Comparison of ENCODE assay signal across 15 mouse cellular contexts in genomic region chr3:50674860-50675566, GRCm38 (mm10).
"Had no signal": no experiment of that assay in that cellular context is flagged by ENCODE, and none has a peak within 500 bp of the region (broad histone marks: within the 10 kb centered on the region; RNA-seq: fewer than 3 reads in every experiment).

No protein-coding gene starts in this region.

- H3K9me3 ChIP-seq: limb, embryonic 15.5 days; liver, embryonic 13.5 days; lung, embryonic 15.5 days; megakaryocyte, embryonic 14.5 days; midbrain, embryonic 12.5 days had no signal

- H3K27ac ChIP-seq: kidney, postnatal 0 days; left cerebral cortex, adult 2 months; limb, embryonic 15.5 days; liver, embryonic 13.5 days; lung, embryonic 15.5 days; macrophage; midbrain, embryonic 12.5 days had no signal

- H3K4me2 ChIP-seq: limb, embryonic 15.5 days; liver, embryonic 13.5 days; lung, embryonic 15.5 days; midbrain, embryonic 12.5 days had no signal

- DNase-seq: kidney, adult 9 months; kidney, postnatal 4 days; liver, embryonic 13.5 days; liver, postnatal 0 days; lung, postnatal 14 days; right cerebral cortex, postnatal 14 days had no signal

- H3K4me1 ChIP-seq: liver, embryonic 13.5 days; lung, embryonic 15.5 days; megakaryocyte, embryonic 14.5 days had no signal

- ATAC-seq: inflammation-experienced regulatory T-cells, adult 6 months; liver, postnatal 0 days; midbrain, embryonic 16.5 days had no signal

- H3K4me3 ChIP-seq: left cerebral cortex, adult 2 months; limb, embryonic 15.5 days; liver, embryonic 13.5 days; lung, embryonic 15.5 days; megakaryocyte, embryonic 14.5 days; midbrain, embryonic 12.5 days had no signal

- H3K36me3 ChIP-seq: limb, embryonic 15.5 days; liver, embryonic 13.5 days; lung, embryonic 15.5 days; midbrain, embryonic 12.5 days had no signal

- H3K9ac ChIP-seq: limb, embryonic 15.5 days; liver, embryonic 13.5 days; liver, postnatal 0 days; lung, embryonic 15.5 days; midbrain, embryonic 12.5 days had no signal

- H3K27me3 ChIP-seq: limb, embryonic 15.5 days; liver, embryonic 13.5 days; lung, embryonic 15.5 days; megakaryocyte, embryonic 14.5 days; midbrain, embryonic 12.5 days had no signal
